Mouse (Mus musculus): ENCODE measurements around the gene Srcin1.

Srcin1 gene

GRCm38 (mm10) chr11:97575638-97576037, 348 bp downstream of the Srcin1 start:
- peak; percentile 93 for DNase-seq

- DNase-seq, result peak; percentile 88
These were observed 911 bp downstream of the Srcin1 start for GRCm38 (mm10) chr11:97575075-97575474.

GRCm38 (mm10) chr11:97574551-97575051, 1.4 kb downstream of the Srcin1 start:
- DNase-seq, result no peak

GRCm38 (mm10) chr11:97573891-97574550, 2.0 kb downstream of the Srcin1 start:
- no peak for DNase-seq

GRCm38 (mm10) chr11:97572895-97573480, 3.0 kb downstream of the Srcin1 start:
- DNase-seq, result no peak

- DNase-seq, result no peak
These were observed 4.0 kb downstream of the Srcin1 start for GRCm38 (mm10) chr11:97572089-97572345.

GRCm38 (mm10) chr11:97571266-97572088, 4.5 kb downstream of the Srcin1 start:
- DNase-seq, result no peak

GRCm38 (mm10) chr11:97570493-97571137, 5.4 kb downstream of the Srcin1 start:
- DNase-seq, result peak; percentile 88

- no peak for DNase-seq
These were observed 6.2 kb downstream of the Srcin1 start for GRCm38 (mm10) chr11:97569806-97570205.

GRCm38 (mm10) chr11:97569301-97569724, 6.7 kb downstream of the Srcin1 start:
- no peak for DNase-seq

GRCm38 (mm10) chr11:97568729-97569128, 7.3 kb downstream of the Srcin1 start:
- peak; percentile 88 for DNase-seq

- no peak for DNase-seq
These were observed 8.5 kb downstream of the Srcin1 start for GRCm38 (mm10) chr11:97567480-97567879.

- DNase-seq, result no peak
These were observed 9.4 kb downstream of the Srcin1 start for GRCm38 (mm10) chr11:97566551-97566950.

- peak; percentile 40 for DNase-seq
These were observed 12.3 kb downstream of the Srcin1 start for GRCm38 (mm10) chr11:97563730-97564129.

- DNase-seq, result peak; percentile 37
These were observed 13.4 kb downstream of the Srcin1 start for GRCm38 (mm10) chr11:97562536-97562935.

GRCm38 (mm10) chr11:97560210-97560963, 15.6 kb downstream of the Srcin1 start:
- no peak for DNase-seq

- DNase-seq, result no peak
These were observed 16.4 kb downstream of the Srcin1 start for GRCm38 (mm10) chr11:97559549-97559948.

- no peak for DNase-seq
These were observed 18.1 kb downstream of the Srcin1 start for GRCm38 (mm10) chr11:97557885-97558284.

- peak; percentile 86 for DNase-seq
These were observed 19.2 kb downstream of the Srcin1 start for GRCm38 (mm10) chr11:97556569-97557408.

GRCm38 (mm10) chr11:97555144-97555543, 20.8 kb downstream of the Srcin1 start:
- no peak for DNase-seq

GRCm38 (mm10) chr11:97552151-97552550, 23.8 kb downstream of the Srcin1 start:
- no peak for DNase-seq

- no peak for DNase-seq
These were observed 27.2 kb downstream of the Srcin1 start for GRCm38 (mm10) chr11:97548757-97549156.
